Mouse (Mus musculus): Measurements from ENCODE around the gene Ccl2. TPM values are rescaled to one million over a fixed set of nuclear protein-coding genes. Genes with fewer than 3 reads are reported as not detected.

Ccl2 gene
- polyA plus RNA-seq, 1 experiment from 2014 or later, result 11.4 TPM

- no peak for ATAC-seq (ENCODE audit: insufficient number of reproducible peaks, insufficient read depth, low FRiP score, low read depth)
- Histone ChIP-seq H3K4me1 (ENCODE audit: control insufficient read depth in 2 of 2, insufficient read depth in 2 of 2, low read length in 2 of 2) (peaks cover 2 to 9% of the 10 kb centered on the region in 2 experiments; a peak in 3 of 4 replicates), H3K36me3 (ENCODE audit: control insufficient read depth, insufficient read depth, low read length) (no peaks in the 10 kb centered on the region), H3K4me3 (ENCODE audit: control insufficient read depth in 1 of 2, insufficient read depth in 1 of 2, low read depth in 1 of 2, low read length in 2 of 2) (no peak overlapping the region), H3K9me3 (ENCODE audit: control insufficient read depth, low read length) (no peaks in the 10 kb centered on the region), H3K4me2 (ENCODE audit: low read length) (no peak overlapping the region), H3K9ac (ENCODE audit: low read length) (no peak overlapping the region), H3K27me3 (ENCODE audit: control insufficient read depth, insufficient read depth, low read length) (no peaks in the 10 kb centered on the region), H3K27ac (replicated peaks in 1 of 2; ENCODE audit: control insufficient read depth in 1 of 2, insufficient read depth in 1 of 2, low read depth in 2 of 2, low read length in 2 of 2) (no peak overlapping the region)
Observed at GRCm38 (mm10) chr11:82019793-82020192, 15.6 kb upstream of the Ccl2 start.

GRCm38 (mm10) chr11:82021406-82021805 is 14.0 kb upstream of the Ccl2 start:
- peaks cover 2 to 9% of the 10 kb centered on the region in 2 experiments; a peak in 3 of 4 replicates for H3K4me1 ChIP-seq (ENCODE audit: control insufficient read depth in 2 of 2, insufficient read depth in 2 of 2, low read length in 2 of 2)
- H3K9me3 ChIP-seq (ENCODE audit: control insufficient read depth, low read length), result no peaks in the 10 kb centered on the region
- no peak for ATAC-seq (ENCODE audit: insufficient number of reproducible peaks, insufficient read depth, low FRiP score, low read depth)
- no peak overlapping the region for H3K27ac ChIP-seq (replicated peaks in 1 of 2; ENCODE audit: control insufficient read depth in 1 of 2, insufficient read depth in 1 of 2, low read depth in 2 of 2, low read length in 2 of 2)
- H3K9ac ChIP-seq (ENCODE audit: low read length), result no peak overlapping the region
- WGBS, result 29% methylated on average over 3 of the region's 3 CpGs
- no peaks in the 10 kb centered on the region for H3K27me3 ChIP-seq (ENCODE audit: control insufficient read depth, insufficient read depth, low read length)
- no peak overlapping the region for H3K4me3 ChIP-seq (ENCODE audit: control insufficient read depth in 1 of 2, insufficient read depth in 1 of 2, low read depth in 1 of 2, low read length in 2 of 2)
- H3K4me2 ChIP-seq (ENCODE audit: low read length), result no peak overlapping the region
- H3K36me3 ChIP-seq (ENCODE audit: control insufficient read depth, insufficient read depth, low read length), result no peaks in the 10 kb centered on the region

GRCm38 (mm10) chr11:82022504-82023056 is 12.8 kb upstream of the Ccl2 start:
- Histone ChIP-seq H3K4me2 (ENCODE audit: low read length) (no peak overlapping the region), H3K27ac (replicated peaks in 1 of 2; ENCODE audit: control insufficient read depth in 1 of 2, insufficient read depth in 1 of 2, low read depth in 2 of 2, low read length in 2 of 2) (no peak overlapping the region), H3K9ac (ENCODE audit: low read length) (no peak overlapping the region), H3K27me3 (ENCODE audit: control insufficient read depth, insufficient read depth, low read length) (no peaks in the 10 kb centered on the region), H3K4me3 (ENCODE audit: control insufficient read depth in 1 of 2, insufficient read depth in 1 of 2, low read depth in 1 of 2, low read length in 2 of 2) (no peak overlapping the region), H3K36me3 (ENCODE audit: control insufficient read depth, insufficient read depth, low read length) (no peaks in the 10 kb centered on the region), H3K9me3 (ENCODE audit: control insufficient read depth, low read length) (no peaks in the 10 kb centered on the region), H3K4me1 (ENCODE audit: control insufficient read depth in 2 of 2, insufficient read depth in 2 of 2, low read length in 2 of 2) (peaks cover 2 to 9% of the 10 kb centered on the region in 2 experiments; a peak in 3 of 4 replicates)
- 89% methylated on average over 6 of the region's 6 CpGs for WGBS
- no peak for ATAC-seq (ENCODE audit: insufficient number of reproducible peaks, insufficient read depth, low FRiP score, low read depth)

- H3K9ac ChIP-seq (ENCODE audit: low read length), result no peak overlapping the region
- H3K36me3 ChIP-seq (ENCODE audit: control insufficient read depth, insufficient read depth, low read length), result no peaks in the 10 kb centered on the region
- ATAC-seq (ENCODE audit: insufficient number of reproducible peaks, insufficient read depth, low FRiP score, low read depth), result no peak
- H3K9me3 ChIP-seq (ENCODE audit: control insufficient read depth, low read length), result no peaks in the 10 kb centered on the region
- no peak overlapping the region for H3K27ac ChIP-seq (replicated peaks in 1 of 2; ENCODE audit: control insufficient read depth in 1 of 2, insufficient read depth in 1 of 2, low read depth in 2 of 2, low read length in 2 of 2)
- H3K4me2 ChIP-seq (ENCODE audit: low read length), result no peak overlapping the region
- no peaks in the 10 kb centered on the region for H3K27me3 ChIP-seq (ENCODE audit: control insufficient read depth, insufficient read depth, low read length)
- peaks cover 2 to 9% of the 10 kb centered on the region in 2 experiments; a peak in 3 of 4 replicates for H3K4me1 ChIP-seq (ENCODE audit: control insufficient read depth in 2 of 2, insufficient read depth in 2 of 2, low read length in 2 of 2)
- WGBS, result 75% methylated on average over 4 of the region's 4 CpGs
- no peak overlapping the region for H3K4me3 ChIP-seq (ENCODE audit: control insufficient read depth in 1 of 2, insufficient read depth in 1 of 2, low read depth in 1 of 2, low read length in 2 of 2)
Observed at GRCm38 (mm10) chr11:82023769-82024168, 11.6 kb upstream of the Ccl2 start.

- 79% methylated on average over 2 of the region's 2 CpGs for WGBS
Observed at GRCm38 (mm10) chr11:82030171-82030570, 5.2 kb upstream of the Ccl2 start.

GRCm38 (mm10) chr11:82032136-82032535 is 3.2 kb upstream of the Ccl2 start:
- H3K27ac ChIP-seq (replicated peaks in 1 of 2; ENCODE audit: control insufficient read depth in 1 of 2, insufficient read depth in 1 of 2, low read depth in 2 of 2, low read length in 2 of 2), result peak overlapping the region; percentile 36 to 72; a peak in 3 of 4 replicates
- no peaks in the 10 kb centered on the region for H3K9me3 ChIP-seq (ENCODE audit: control insufficient read depth, low read length)
- H3K36me3 ChIP-seq (ENCODE audit: control insufficient read depth, insufficient read depth, low read length), result no peaks in the 10 kb centered on the region
- no peak overlapping the region for H3K4me3 ChIP-seq (ENCODE audit: control insufficient read depth in 1 of 2, insufficient read depth in 1 of 2, low read depth in 1 of 2, low read length in 2 of 2)
- peaks cover 8 to 18% of the 10 kb centered on the region in 2 experiments; a peak in 3 of 4 replicates for H3K4me1 ChIP-seq (ENCODE audit: control insufficient read depth in 2 of 2, insufficient read depth in 2 of 2, low read length in 2 of 2)
- no peak for ATAC-seq (ENCODE audit: insufficient number of reproducible peaks, insufficient read depth, low FRiP score, low read depth)
- no peak overlapping the region for H3K4me2 ChIP-seq (ENCODE audit: low read length)
- no peaks in the 10 kb centered on the region for H3K27me3 ChIP-seq (ENCODE audit: control insufficient read depth, insufficient read depth, low read length)
- no peak overlapping the region for H3K9ac ChIP-seq (ENCODE audit: low read length)

More at GRCm38 (mm10) chr11:82030171-82030570, 5.2 kb upstream of the Ccl2 start:
- H3K4me1 ChIP-seq (ENCODE audit: control insufficient read depth in 2 of 2, insufficient read depth in 2 of 2, low read length in 2 of 2), result peaks cover 6 to 18% of the 10 kb centered on the region in 2 experiments; a peak in 2 of 4 replicates
- no peaks in the 10 kb centered on the region for H3K9me3 ChIP-seq (ENCODE audit: control insufficient read depth, low read length)
- H3K27ac ChIP-seq (replicated peaks in 1 of 2; ENCODE audit: control insufficient read depth in 1 of 2, insufficient read depth in 1 of 2, low read depth in 2 of 2, low read length in 2 of 2), result no peak overlapping the region
- H3K4me2 ChIP-seq (ENCODE audit: low read length), result no peak overlapping the region
- H3K9ac ChIP-seq (ENCODE audit: low read length), result no peak overlapping the region
- no peaks in the 10 kb centered on the region for H3K27me3 ChIP-seq (ENCODE audit: control insufficient read depth, insufficient read depth, low read length)
- ATAC-seq (ENCODE audit: insufficient number of reproducible peaks, insufficient read depth, low FRiP score, low read depth), result no peak
- H3K4me3 ChIP-seq (ENCODE audit: control insufficient read depth in 1 of 2, insufficient read depth in 1 of 2, low read depth in 1 of 2, low read length in 2 of 2), result no peak overlapping the region
- H3K36me3 ChIP-seq (ENCODE audit: control insufficient read depth, insufficient read depth, low read length), result no peaks in the 10 kb centered on the region

GRCm38 (mm10) chr11:82032678-82033344 is 2.6 kb upstream of the Ccl2 start:
- Histone ChIP-seq H3K4me2 (ENCODE audit: low read length) (no peak overlapping the region), H3K9me3 (ENCODE audit: control insufficient read depth, low read length) (no peaks in the 10 kb centered on the region), H3K4me3 (ENCODE audit: control insufficient read depth in 1 of 2, insufficient read depth in 1 of 2, low read depth in 1 of 2, low read length in 2 of 2) (no peak overlapping the region), H3K27me3 (ENCODE audit: control insufficient read depth, insufficient read depth, low read length) (no peaks in the 10 kb centered on the region), H3K4me1 (ENCODE audit: control insufficient read depth in 2 of 2, insufficient read depth in 2 of 2, low read length in 2 of 2) (peaks cover 8 to 18% of the 10 kb centered on the region in 2 experiments; a peak in 3 of 4 replicates), H3K36me3 (ENCODE audit: control insufficient read depth, insufficient read depth, low read length) (no peaks in the 10 kb centered on the region), H3K9ac (ENCODE audit: low read length) (no peak overlapping the region), H3K27ac (replicated peaks in 1 of 2; ENCODE audit: control insufficient read depth in 1 of 2, insufficient read depth in 1 of 2, low read depth in 2 of 2, low read length in 2 of 2) (peak overlapping the region; percentile 53 to 72)
- 26% methylated on average over 8 of the region's 8 CpGs for WGBS
- ATAC-seq (ENCODE audit: insufficient number of reproducible peaks, insufficient read depth, low FRiP score, low read depth), result peak; percentile 55
